Mouse (Mus musculus) intestine, postnatal 0 days (tissue): ENCODE results near the gene Tmem35b. TPM values are rescaled to one million over a fixed set of nuclear protein-coding genes. Genes with fewer than 3 reads are reported as not detected.

Experiments
- ATAC-seq: fragments of 200-750 bp; cut with Nextera tagmentation; 2 replicates; pipeline ENCODE4 v1.8.0; 2017; ENCODE audit warnings: mild to moderate bottlenecking, moderate TSS enrichment, moderate library complexity
- H3K27ac ChIP-seq: fragments of 300-500 bp; sonication (generic); 2 replicates; pipeline ENCODE4 v1.5.1; 2014; ENCODE audit warnings: mild to moderate bottlenecking, low read depth, low read length, moderate library complexity
- H3K27me3 ChIP-seq: fragments of 300-500 bp; sonication (generic); replicated peaks from 2 replicates; pipeline ENCODE4 v1.6.1; 2014; ENCODE audit warnings: low read length, mixed read lengths; ENCODE audit not compliant: control insufficient read depth, insufficient read depth
- H3K36me3 ChIP-seq: fragments of 300-500 bp; sonication (generic); 2 replicates; pipeline ENCODE4 v1.6.1; 2014; ENCODE audit warnings: mild to moderate bottlenecking, moderate library complexity; ENCODE audit not compliant: control insufficient read depth, insufficient read depth
- H3K4me1 ChIP-seq: fragments of 300-500 bp; sonication (generic); replicated peaks from 2 replicates; pipeline ENCODE4 v1.6.1; 2014; ENCODE audit warnings: antibody characterized with exemption, low read length, mixed read lengths; ENCODE audit not compliant: control insufficient read depth, insufficient read depth
- H3K4me2 ChIP-seq: fragments of 300-500 bp; sonication (generic); replicated peaks from 2 replicates; pipeline ENCODE4 v1.6.1; 2014; ENCODE audit warnings: low read depth, mild to moderate bottlenecking, moderate library complexity
- H3K4me3 ChIP-seq: fragments of 300-500 bp; sonication (generic); 2 replicates; pipeline ENCODE4 v1.5.1; 2014; ENCODE audit warnings: low read depth, low read length
- H3K9ac ChIP-seq: fragments of 300-500 bp; sonication (generic); 2 replicates; pipeline ENCODE4 v1.6.1; 2014; ENCODE audit warnings: mild to moderate bottlenecking, low read depth, low read length
- H3K9me3 ChIP-seq: fragments of 300-500 bp; sonication (generic); 2 replicates; pipeline ENCODE4 v1.6.1; 2016; ENCODE audit warnings: mixed run types; ENCODE audit not compliant: control insufficient read depth
- CTCF ChIP-seq: sonication (generic); IDR thresholded peaks from 2 replicates; pipeline ENCODE4 v1.5.1; 2016; ENCODE audit warnings: low read depth, mild to moderate bottlenecking, control low read depth, antibody characterized with exemption, moderate library complexity
- WGBS: fragments of 180-500 bp; shearing (Covaris S2); extraction: QIAGEN DNeasy Blood & Tissue Kit; methylation state at CpG from one replicate; pipeline ENCODE4 v1.1.7; 2014; 5-methylcytosine and 5-hydroxymethylcytosine counted together
- polyA plus RNA-seq: library from polyadenylated mRNA; unstranded; fragments of >200 nt; fragmentation: Nextera tagmentation; extraction: Ambion mirVana; gene quantifications from 2 replicates; pipeline ENCODE4 v1.2.1, GENCODE M21; 2015

Tmem35b gene
- polyA plus RNA-seq, 1 experiment from 2014 or later = 19.5 TPM

DNA sequence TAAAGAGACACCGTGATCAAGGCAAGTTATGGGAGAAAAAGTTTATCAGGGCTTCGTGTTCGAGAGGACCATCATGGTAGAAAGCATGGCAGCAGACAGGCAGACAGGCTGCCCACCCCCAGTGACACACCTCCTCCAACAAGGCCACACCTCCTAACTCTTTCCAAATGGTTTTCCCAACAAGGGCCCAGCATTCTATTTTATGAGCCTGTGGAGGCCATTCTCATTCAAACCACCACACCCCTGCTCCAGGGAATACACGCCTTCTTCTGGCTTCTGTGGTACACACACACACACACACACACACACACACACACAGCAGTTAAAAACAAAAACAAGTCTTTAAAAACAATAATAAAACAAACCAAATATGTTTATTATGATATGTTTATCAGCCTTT, 34.3 kb downstream of the Tmem35b start:
- Histone ChIP-seq H3K9me3 (no peaks in the 10 kb centered on the region), H3K4me3 (no peak overlapping the region), H3K4me2 (no peak overlapping the region), H3K36me3 (no peaks in the 10 kb centered on the region), H3K27ac (no peak overlapping the region), H3K9ac (no peak overlapping the region), H3K4me1 (no peaks in the 10 kb centered on the region), H3K27me3 (no peaks in the 10 kb centered on the region)
- 75% methylated on average over 4 of the region's 4 CpGs for WGBS
- TF ChIP-seq CTCF = no peak
- no peak for ATAC-seq

GRCm38 (mm10) chr4:127163926-127164325, 40.4 kb downstream of the Tmem35b start:
- Histone ChIP-seq H3K27me3 (peaks cover 20% of the 10 kb centered on the region; the same call in 1 of the 2 replicates), H3K9ac (no peak overlapping the region), H3K27ac (no peak overlapping the region), H3K36me3 (no peaks in the 10 kb centered on the region), H3K4me2 (no peak overlapping the region), H3K4me3 (no peak overlapping the region), H3K9me3 (no peaks in the 10 kb centered on the region), H3K4me1 (peaks cover 4% of the 10 kb centered on the region; the same call in 1 of the 2 replicates)
- 55% methylated on average over 8 of the region's 8 CpGs for WGBS
- TF ChIP-seq CTCF = no peak
- no peak for ATAC-seq

DNA sequence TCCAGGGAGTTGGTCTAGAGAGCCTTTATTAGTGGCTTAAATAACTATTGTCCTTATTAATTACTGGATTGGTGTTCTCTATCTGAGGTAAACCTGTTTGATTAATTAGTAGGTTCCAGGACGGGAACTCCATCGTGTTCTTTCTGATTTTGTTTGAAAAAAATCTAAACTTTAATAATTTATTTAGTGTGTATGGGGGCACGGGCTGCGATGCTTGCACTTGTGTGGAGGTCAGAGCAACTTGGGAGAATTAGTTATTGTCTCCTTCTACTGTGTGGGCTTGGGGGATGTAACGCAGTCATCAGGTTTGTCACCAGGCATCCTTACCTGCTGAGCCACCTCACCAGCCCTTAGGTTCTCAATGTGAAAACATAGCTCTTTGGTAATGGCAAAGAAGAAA, 43.6 kb downstream of the Tmem35b start:
- H3K36me3 ChIP-seq = no peaks in the 10 kb centered on the region
- H3K27ac ChIP-seq = no peak overlapping the region
- no peak for TF ChIP-seq CTCF
- no peak for ATAC-seq
- no peak overlapping the region for H3K4me2 ChIP-seq
- H3K9me3 ChIP-seq = no peaks in the 10 kb centered on the region
- peaks cover 4% of the 10 kb centered on the region; the same call in 1 of the 2 replicates for H3K4me1 ChIP-seq
- H3K4me3 ChIP-seq = no peak overlapping the region
- no peak overlapping the region for H3K9ac ChIP-seq
- 71% methylated on average over 5 of the region's 5 CpGs for WGBS
- peaks cover 35% of the 10 kb centered on the region; the same call in 1 of the 2 replicates for H3K27me3 ChIP-seq

DNA sequence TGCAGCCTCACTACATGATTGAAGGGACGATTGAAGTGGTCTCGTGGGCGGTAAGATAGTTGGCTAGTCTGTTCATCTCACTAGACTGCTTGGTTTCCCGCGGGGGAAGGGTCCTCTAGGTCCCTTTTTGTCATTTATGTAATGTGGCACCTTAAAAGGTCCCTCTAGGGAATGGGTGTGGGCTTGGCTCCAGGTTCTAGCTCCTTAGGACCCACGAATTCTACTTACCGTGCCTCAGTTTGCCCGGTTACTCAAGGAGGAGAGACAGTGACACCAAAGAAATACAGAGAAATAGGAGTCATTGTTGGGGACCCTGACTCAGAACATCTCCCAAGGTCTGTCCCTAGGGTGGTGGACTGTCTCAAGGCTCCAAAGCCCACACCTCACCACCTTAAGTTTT, 44.2 kb downstream of the Tmem35b start:
- H3K27ac ChIP-seq = no peak overlapping the region
- H3K4me3 ChIP-seq = no peak overlapping the region
- H3K4me2 ChIP-seq = peak overlapping the region; percentile 100
- H3K27me3 ChIP-seq = peaks cover 35% of the 10 kb centered on the region; the same call in 1 of the 2 replicates
- no peak for TF ChIP-seq CTCF
- ATAC-seq = no peak
- 20% methylated on average over 8 of the region's 8 CpGs for WGBS
- no peaks in the 10 kb centered on the region for H3K9me3 ChIP-seq
- H3K4me1 ChIP-seq = peaks cover 4% of the 10 kb centered on the region; the same call in 1 of the 2 replicates
- no peaks in the 10 kb centered on the region for H3K36me3 ChIP-seq
- H3K9ac ChIP-seq = no peak overlapping the region

- Histone ChIP-seq H3K36me3 (no peaks in the 10 kb centered on the region), H3K4me2 (peak overlapping the region; percentile 100), H3K4me3 (peak overlapping the region; percentile 70), H3K27me3 (peaks cover 38% of the 10 kb centered on the region; the same call in 1 of the 2 replicates), H3K9ac (0 out of 2 replicates have a peak overlapping the region, but pooled peaks have one; percentile 17), H3K9me3 (no peaks in the 10 kb centered on the region), H3K27ac (no peak overlapping the region), H3K4me1 (peaks cover 4% of the 10 kb centered on the region; the same call in 1 of the 2 replicates)
- TF ChIP-seq CTCF = no peak; the same call in 1 of the 2 replicates
- under 1% methylated on average over 39 of the region's 39 CpGs for WGBS
- ATAC-seq = peak; percentile 31
These were observed 44.9 kb downstream of the Tmem35b start for GRCm38 (mm10) chr4:127168211-127168913.

DNA sequence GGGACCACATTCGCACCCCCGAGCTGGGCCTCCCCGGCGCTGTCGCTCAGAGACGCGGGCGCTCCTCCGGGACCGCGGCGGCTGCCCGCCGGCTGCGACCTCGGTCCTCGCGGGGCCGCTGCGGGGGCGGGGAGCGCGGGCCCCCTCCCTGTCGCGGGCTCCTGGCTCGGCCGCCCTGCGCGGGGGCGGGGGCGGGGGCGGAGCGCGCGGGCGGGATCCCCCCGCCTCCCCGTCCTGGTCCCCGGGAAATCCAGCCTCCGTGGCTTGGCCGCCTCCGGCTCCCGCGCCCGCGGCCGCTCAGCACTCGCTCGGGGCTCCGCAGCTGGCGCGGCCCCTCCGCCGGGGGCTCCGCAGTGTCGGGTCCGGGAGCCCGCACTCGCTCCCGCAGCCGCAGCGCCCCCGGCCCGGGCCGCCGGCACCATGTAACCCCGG, 45.4 kb downstream of the Tmem35b start, which contains the start of gene Dlgap3:
TSS of gene Dlgap3 (plus strand) at position 291 of the 432 bp plus-strand sequence.
- H3K27me3 ChIP-seq = peaks cover 38% of the 10 kb centered on the region; the same call in 1 of the 2 replicates
- TF ChIP-seq CTCF = no peak
- WGBS = under 1% methylated on average over 38 of the region's 67 CpGs
- H3K4me3 ChIP-seq = peak within 1 kb of the TSS; percentile 70
- H3K4me2 ChIP-seq = peak within 1 kb of the TSS; percentile 100
- H3K9ac ChIP-seq = 0 out of 2 replicates have a peak within 1 kb of the TSS, but pooled peaks have one; percentile 17
- no peaks in the 10 kb centered on the region for H3K9me3 ChIP-seq
- H3K4me1 ChIP-seq = peaks cover 4% of the 10 kb centered on the region; the same call in 1 of the 2 replicates
- H3K27ac ChIP-seq = no peak within 1 kb of the TSS
- peak; percentile 29; the same call in 1 of the 2 replicates for ATAC-seq
- H3K36me3 ChIP-seq = no peaks in the 10 kb centered on the region
